Mouse (Mus musculus): ENCODE measurements around the gene Cpm.

The Cpm gene

GRCm38 (mm10) chr10:117639221-117639599, 9.9 kb downstream of the Cpm start:
- Histone ChIP-seq H3K27me3 (ENCODE audit: control insufficient read depth, insufficient read depth, low read length, poor library complexity, severe bottlenecking) (no peaks in the 10 kb centered on the region; the same call in 1 of the 2 replicates), H3K36me3 (ENCODE audit: control insufficient read depth, insufficient read depth, low read length, poor library complexity, severe bottlenecking) (peaks cover 4% of the 10 kb centered on the region)
- no peak for DNase-seq (ENCODE audit: low read depth, low spot score)

DNA sequence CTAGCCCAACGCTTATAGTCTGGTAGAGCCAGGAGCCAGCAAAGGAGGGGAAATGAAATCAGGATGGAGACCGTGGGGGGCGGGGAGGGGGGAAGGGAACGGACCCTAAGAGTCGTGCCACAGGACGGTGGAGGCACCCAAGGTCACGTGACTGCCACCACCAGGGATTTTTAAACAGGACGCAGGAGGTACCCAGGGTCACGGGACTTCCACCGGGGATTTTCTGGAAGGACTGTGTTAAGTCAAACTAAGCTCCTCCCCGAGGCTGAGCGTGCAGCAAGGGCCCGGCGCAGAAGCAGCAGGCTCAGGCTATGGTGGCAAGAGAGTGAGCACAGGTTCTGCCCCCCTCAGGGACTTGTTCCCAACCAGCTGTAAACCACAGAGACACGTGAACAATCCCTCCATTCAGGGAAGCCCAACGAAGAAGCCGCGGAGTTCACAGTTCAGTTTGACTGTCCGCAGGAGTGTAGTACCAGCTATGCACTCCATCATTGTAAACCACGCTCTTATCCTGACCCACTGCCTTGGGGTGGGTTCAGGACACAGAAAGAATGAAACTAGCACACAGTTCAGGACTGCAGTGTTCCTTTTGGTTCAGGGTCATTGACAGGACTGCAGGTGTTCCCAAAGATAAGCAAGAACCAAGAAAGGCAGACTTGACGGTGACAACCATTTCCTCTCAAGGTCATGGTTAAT, 10.7 kb downstream of the Cpm start:
- Histone ChIP-seq H3K36me3 (ENCODE audit: control insufficient read depth, insufficient read depth, low read length, poor library complexity, severe bottlenecking) (peaks cover 4% of the 10 kb centered on the region), H3K27me3 (ENCODE audit: control insufficient read depth, insufficient read depth, low read length, poor library complexity, severe bottlenecking) (no peaks in the 10 kb centered on the region; the same call in 1 of the 2 replicates)
- DNase-seq (ENCODE audit: low read depth, low spot score): peak; percentile 80

DNA sequence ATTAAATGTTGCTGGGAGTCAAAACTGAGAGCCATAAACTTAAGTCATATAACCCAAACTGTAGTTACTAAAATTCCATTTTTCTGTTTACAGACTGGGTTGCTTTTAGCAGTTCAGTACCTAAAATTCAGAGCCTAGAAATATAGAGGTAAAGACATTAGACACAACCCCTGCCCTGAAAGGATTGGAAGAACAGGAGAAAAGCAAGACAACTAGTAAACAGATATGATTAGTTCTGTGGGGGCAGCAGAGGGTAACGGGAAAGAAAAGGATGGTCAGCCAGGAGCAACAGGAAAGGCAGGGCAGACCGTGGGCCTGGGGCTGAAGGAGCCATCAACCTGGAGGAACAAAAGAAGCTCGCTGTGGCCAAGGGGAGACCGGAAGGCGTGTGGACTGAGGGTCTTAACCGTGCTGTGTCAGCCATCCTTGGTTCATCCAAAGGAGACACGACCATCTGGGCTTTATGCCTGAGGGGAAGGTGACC, 11.3 kb downstream of the Cpm start:
- Histone ChIP-seq H3K36me3 (ENCODE audit: control insufficient read depth, insufficient read depth, low read length, poor library complexity, severe bottlenecking) (peaks cover 4% of the 10 kb centered on the region), H3K27me3 (ENCODE audit: control insufficient read depth, insufficient read depth, low read length, poor library complexity, severe bottlenecking) (no peaks in the 10 kb centered on the region; the same call in 1 of the 2 replicates)
- no peak for DNase-seq (ENCODE audit: low read depth, low spot score)

DNA sequence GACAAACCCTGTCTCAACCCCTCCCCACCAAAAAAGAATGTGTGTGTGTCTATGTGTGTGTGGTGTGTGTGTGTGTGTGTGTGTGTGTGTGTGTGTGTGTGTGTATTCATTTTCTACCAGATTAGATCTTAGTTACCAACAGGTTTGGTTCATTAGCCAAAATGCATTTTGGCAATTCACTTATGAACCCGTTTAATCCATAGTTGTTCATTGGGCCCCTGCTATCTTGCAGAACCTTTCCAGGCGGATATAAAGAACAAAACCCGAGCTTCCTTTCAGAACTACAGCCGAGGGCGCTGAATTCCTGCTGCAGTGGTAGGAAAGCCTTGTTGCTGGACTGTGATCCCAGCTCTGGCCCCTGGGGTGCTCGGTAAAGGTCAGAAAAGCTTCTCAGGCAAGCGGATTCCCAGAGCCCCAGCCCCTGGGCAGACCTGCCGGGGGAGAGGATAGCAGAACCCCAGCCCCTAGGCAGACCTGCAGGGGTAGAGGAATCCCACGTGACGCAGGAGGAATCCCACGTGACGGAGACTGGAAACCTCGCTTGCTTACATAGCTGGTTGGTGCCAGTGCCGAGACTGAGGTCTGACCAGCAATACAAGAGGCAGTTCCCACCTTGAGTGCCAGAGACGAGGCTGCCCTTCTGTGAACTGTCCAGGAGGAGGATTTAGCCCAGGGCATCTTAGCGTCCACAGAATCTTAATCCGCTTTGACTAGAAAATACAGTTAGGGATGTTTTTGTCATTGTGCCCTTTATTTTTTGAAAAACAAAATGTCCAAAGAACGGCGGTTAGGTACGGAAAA, 12.3 kb downstream of the Cpm start:
- no peaks in the 10 kb centered on the region; the same call in 1 of the 2 replicates for H3K27me3 ChIP-seq (ENCODE audit: control insufficient read depth, insufficient read depth, low read length, poor library complexity, severe bottlenecking)
- DNase-seq (ENCODE audit: low read depth, low spot score): no peak
- peaks cover 4% of the 10 kb centered on the region for H3K36me3 ChIP-seq (ENCODE audit: control insufficient read depth, insufficient read depth, low read length, poor library complexity, severe bottlenecking)

DNA sequence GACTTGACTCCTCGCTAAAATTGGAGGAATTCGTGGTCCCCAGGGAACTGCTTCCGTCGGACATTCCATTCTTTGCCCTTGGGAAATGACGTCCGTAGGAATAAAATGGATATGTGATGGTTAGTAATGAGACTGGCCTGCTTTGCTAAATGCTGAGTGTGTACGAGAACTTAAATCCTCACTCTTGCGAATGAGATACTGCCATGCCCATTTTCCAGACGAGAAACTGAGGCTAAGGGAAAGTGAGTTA, 12.8 kb downstream of the Cpm start:
- DNase-seq (ENCODE audit: low read depth, low spot score): no peak
- H3K36me3 ChIP-seq (ENCODE audit: control insufficient read depth, insufficient read depth, low read length, poor library complexity, severe bottlenecking): peaks cover 4% of the 10 kb centered on the region
- no peaks in the 10 kb centered on the region; the same call in 1 of the 2 replicates for H3K27me3 ChIP-seq (ENCODE audit: control insufficient read depth, insufficient read depth, low read length, poor library complexity, severe bottlenecking)

DNA sequence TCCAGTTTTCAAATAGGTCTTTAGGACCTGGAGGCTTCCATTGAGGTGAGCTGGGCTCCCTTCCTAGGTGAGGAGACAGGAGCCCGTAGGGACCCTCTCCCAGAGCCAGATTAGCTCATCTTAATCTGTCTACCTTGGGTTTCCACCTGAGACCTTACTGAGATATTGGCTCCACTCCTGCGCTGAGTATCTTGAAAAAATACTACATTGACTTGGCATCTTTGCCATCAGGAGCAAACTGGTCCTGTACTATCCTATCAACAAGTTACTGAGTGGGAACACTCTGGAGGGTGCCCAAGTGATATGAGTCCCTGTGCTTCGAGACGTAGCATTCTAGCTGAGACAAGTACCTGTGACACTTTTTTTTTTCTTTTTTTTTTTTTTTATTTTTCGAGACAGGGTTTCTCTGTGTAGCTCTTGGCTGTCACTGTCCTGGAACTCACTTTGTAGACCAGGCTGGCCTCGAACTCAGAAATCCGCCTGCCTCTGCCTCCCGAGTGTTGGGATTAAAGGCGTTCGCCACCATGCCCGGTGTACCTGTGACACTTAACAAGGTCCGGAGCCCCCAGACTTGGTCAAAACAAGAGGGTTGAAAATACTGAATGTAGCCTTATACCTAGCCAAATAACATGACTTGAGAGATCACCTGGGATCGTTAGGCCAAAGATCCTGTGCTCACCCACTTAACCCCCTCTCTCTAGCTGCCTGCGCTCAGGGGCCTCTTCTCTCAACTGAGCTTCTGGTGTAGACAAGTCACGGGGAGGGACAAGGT, 13.4 kb downstream of the Cpm start:
- Histone ChIP-seq H3K27me3 (ENCODE audit: control insufficient read depth, insufficient read depth, low read length, poor library complexity, severe bottlenecking) (no peaks in the 10 kb centered on the region; the same call in 1 of the 2 replicates), H3K36me3 (ENCODE audit: control insufficient read depth, insufficient read depth, low read length, poor library complexity, severe bottlenecking) (peaks cover 4% of the 10 kb centered on the region)
- no peak for DNase-seq (ENCODE audit: low read depth, low spot score)

GRCm38 (mm10) chr10:117643302-117643701, 14.0 kb downstream of the Cpm start:
- Histone ChIP-seq H3K36me3 (ENCODE audit: control insufficient read depth, insufficient read depth, low read length, poor library complexity, severe bottlenecking) (peaks cover 4% of the 10 kb centered on the region; the same call in 1 of the 2 replicates), H3K27me3 (ENCODE audit: control insufficient read depth, insufficient read depth, low read length, poor library complexity, severe bottlenecking) (no peaks in the 10 kb centered on the region)
- DNase-seq (ENCODE audit: low read depth, low spot score): no peak

DNA sequence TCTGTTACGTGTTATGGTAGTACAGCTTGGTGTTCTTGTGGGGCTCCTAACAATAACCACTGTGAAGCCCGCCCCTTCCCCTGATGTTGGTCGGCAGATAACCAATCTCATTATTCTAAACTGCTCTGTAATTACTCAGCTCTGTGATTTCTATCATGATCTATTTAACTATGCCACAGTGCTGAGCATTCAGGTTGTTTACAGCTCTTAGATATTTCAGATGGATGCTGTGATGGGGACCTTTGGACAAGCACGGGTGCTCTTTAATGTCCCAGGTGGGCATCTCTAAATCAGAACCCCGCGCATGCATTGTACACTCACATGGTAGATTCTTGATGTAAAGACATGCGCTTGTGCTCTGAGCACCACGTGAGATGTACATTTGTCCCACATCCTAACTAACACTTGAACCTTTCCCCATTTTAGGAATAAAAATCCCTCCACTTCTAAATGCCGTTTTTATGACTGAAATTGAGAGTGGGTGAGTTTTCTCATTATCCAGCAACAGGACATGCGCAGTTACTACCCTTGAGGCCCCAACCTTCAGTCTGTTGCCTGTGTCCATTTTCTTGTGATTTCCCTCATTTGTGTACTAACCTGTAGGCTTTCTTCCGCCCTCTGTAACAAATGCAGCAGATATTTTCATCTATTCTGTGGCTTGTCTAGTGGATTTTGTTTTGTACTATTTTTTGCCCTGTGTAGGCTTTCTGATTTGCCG, 14.6 kb downstream of the Cpm start:
- H3K36me3 ChIP-seq (ENCODE audit: control insufficient read depth, insufficient read depth, low read length, poor library complexity, severe bottlenecking): peaks cover 4% of the 10 kb centered on the region; the same call in 1 of the 2 replicates
- no peak for DNase-seq (ENCODE audit: low read depth, low spot score)
- no peaks in the 10 kb centered on the region for H3K27me3 ChIP-seq (ENCODE audit: control insufficient read depth, insufficient read depth, low read length, poor library complexity, severe bottlenecking)

GRCm38 (mm10) chr10:117644429-117644748, 15.1 kb downstream of the Cpm start:
- H3K36me3 ChIP-seq (ENCODE audit: control insufficient read depth, insufficient read depth, low read length, poor library complexity, severe bottlenecking): peaks cover 4% of the 10 kb centered on the region; the same call in 1 of the 2 replicates
- no peaks in the 10 kb centered on the region for H3K27me3 ChIP-seq (ENCODE audit: control insufficient read depth, insufficient read depth, low read length, poor library complexity, severe bottlenecking)
- DNase-seq (ENCODE audit: low read depth, low spot score): no peak

DNA sequence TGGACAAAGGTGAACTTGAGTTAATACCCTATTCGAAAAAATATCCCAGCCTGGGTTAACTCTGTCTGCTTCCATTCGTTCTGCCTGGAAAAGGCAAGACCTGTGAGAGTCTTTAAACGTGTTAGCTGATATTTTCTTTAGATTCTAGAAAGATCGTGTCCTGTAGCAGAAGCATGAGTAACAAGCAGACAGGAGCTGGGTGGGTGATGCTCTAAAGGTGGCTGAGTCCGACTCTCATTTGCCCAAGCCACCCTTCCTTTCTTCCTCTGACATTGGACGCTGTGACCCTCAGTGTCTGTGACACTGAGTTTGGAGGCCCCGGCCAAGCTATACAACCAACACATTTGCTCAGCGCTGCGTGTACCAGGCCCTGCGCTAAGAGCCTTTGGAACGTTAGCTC, 15.5 kb downstream of the Cpm start:
- Histone ChIP-seq H3K27me3 (ENCODE audit: control insufficient read depth, insufficient read depth, low read length, poor library complexity, severe bottlenecking) (no peaks in the 10 kb centered on the region), H3K36me3 (ENCODE audit: control insufficient read depth, insufficient read depth, low read length, poor library complexity, severe bottlenecking) (peaks cover 2% of the 10 kb centered on the region; the same call in 1 of the 2 replicates)
- no peak for DNase-seq (ENCODE audit: low read depth, low spot score)

DNA sequence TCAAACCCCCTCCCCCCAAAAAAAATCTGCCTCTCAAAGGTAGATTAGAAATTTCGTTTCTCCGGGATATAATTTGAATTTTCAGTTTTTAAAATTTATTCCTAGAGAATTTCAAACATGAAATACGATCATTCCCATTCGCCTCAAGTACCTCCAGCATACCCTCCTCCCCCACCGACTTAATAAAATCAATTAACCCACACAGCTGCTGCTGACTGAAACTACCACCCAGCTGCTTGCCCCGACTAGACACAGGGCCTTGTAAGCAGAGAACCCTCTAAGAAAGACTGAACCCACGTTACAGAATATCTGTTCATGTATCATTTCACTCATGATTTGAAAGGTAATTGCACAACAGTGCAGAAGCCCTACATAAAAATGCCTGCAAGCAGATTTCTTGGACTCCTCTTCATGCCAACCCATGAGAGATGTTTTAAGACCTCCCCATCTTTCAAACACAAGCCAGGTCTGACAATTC, 16.2 kb downstream of the Cpm start:
- no peak for DNase-seq (ENCODE audit: low read depth, low spot score)
- peaks cover 2% of the 10 kb centered on the region; the same call in 1 of the 2 replicates for H3K36me3 ChIP-seq (ENCODE audit: control insufficient read depth, insufficient read depth, low read length, poor library complexity, severe bottlenecking)
- H3K27me3 ChIP-seq (ENCODE audit: control insufficient read depth, insufficient read depth, low read length, poor library complexity, severe bottlenecking): no peaks in the 10 kb centered on the region

- Histone ChIP-seq H3K36me3 (ENCODE audit: control insufficient read depth, insufficient read depth, low read length, poor library complexity, severe bottlenecking) (peaks cover 2% of the 10 kb centered on the region; the same call in 1 of the 2 replicates), H3K27me3 (ENCODE audit: control insufficient read depth, insufficient read depth, low read length, poor library complexity, severe bottlenecking) (no peaks in the 10 kb centered on the region)
- DNase-seq (ENCODE audit: low read depth, low spot score): no peak
These were observed 17.3 kb downstream of the Cpm start for GRCm38 (mm10) chr10:117646482-117647157.

DNA sequence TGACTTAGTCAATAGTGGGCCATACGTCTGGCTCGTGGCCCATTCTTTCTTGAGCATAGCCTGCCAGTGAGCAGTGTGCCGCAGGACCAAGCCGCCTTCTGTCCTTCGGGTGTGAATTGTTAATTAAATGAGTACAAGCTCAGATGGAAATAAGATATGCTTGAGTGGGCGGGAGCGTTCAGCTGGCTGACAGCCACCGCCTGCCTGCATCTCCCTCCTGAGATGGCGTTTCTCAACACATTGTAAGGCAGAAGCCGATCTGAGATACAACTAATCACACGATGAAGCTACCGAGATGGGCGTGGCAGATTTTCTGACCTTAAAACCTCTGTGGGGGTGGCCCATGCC, 17.8 kb downstream of the Cpm start:
- H3K36me3 ChIP-seq (ENCODE audit: control insufficient read depth, insufficient read depth, low read length, poor library complexity, severe bottlenecking): peaks cover 2% of the 10 kb centered on the region; the same call in 1 of the 2 replicates
- peak; percentile 72 for DNase-seq (ENCODE audit: low read depth, low spot score)
- no peaks in the 10 kb centered on the region for H3K27me3 ChIP-seq (ENCODE audit: control insufficient read depth, insufficient read depth, low read length, poor library complexity, severe bottlenecking)

DNA sequence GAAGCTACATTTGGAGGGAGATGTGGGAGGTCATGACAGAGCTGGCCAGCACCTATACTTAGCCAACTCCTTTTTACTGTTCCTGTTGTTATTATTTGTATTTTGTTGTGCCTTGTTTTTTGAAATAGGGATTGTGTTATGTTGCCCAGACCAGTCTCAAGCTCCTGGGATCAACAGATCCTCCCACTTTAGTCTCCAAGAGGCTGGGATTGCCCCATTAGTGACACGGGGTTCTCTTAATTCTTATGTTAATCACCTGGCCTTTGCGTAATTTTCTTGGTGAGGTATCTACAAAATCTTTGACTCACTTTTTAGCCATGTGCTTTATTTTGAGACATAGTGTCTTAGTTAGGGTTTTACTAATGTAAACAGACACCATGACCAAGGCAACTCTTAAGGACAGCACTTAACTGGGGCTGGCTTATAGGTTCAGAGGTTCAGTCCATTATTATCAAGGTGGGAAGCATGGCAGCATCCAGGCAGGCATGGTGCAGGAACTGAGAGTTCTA, 18.7 kb downstream of the Cpm start:
- Histone ChIP-seq H3K27me3 (ENCODE audit: control insufficient read depth, insufficient read depth, low read length, poor library complexity, severe bottlenecking) (no peaks in the 10 kb centered on the region), H3K36me3 (ENCODE audit: control insufficient read depth, insufficient read depth, low read length, poor library complexity, severe bottlenecking) (peaks cover 2% of the 10 kb centered on the region; the same call in 1 of the 2 replicates)
- DNase-seq (ENCODE audit: low read depth, low spot score): no peak

Data from splenic B cell, adult 2 months (primary cell).